Mouse (Mus musculus) liver, adult 2 months (tissue): ENCODE data around the gene Col6a1. TPM values are rescaled to one million over a fixed set of nuclear protein-coding genes. Genes with fewer than 3 reads are reported as not detected.

Experiments
- DNase-seq: peaks from one replicate; pipeline ENCODE4 v3.0.0-alpha.2; 2011; ENCODE audit warnings: low read depth, low spot score; ENCODE audit errors: extremely low read depth
- H3K27ac ChIP-seq: fragments of 200-500 bp; replicated peaks from 2 replicates; pipeline ENCODE4 v1.5.1; 2012; ENCODE audit warnings: low read depth, mild to moderate bottlenecking, control low read depth, inconsistent platforms, low read length; ENCODE audit not compliant: insufficient read depth
- H3K27me3 ChIP-seq: fragments of 200-500 bp; 2 replicates; pipeline ENCODE4 v1.6.1; 2012; ENCODE audit warnings: mild to moderate bottlenecking, moderate library complexity, low read length, inconsistent platforms; ENCODE audit not compliant: control insufficient read depth, insufficient read depth
- H3K36me3 ChIP-seq: fragments of 200-500 bp; 2 replicates; pipeline ENCODE4 v1.6.1; 2012; ENCODE audit warnings: low read length, inconsistent platforms; ENCODE audit not compliant: control insufficient read depth, insufficient read depth
- H3K4me1 ChIP-seq: fragments of 200-500 bp; 2 replicates; pipeline ENCODE4 v1.6.1; 2011; ENCODE audit warnings: low read length; ENCODE audit not compliant: control insufficient read depth, insufficient read depth
- H3K4me3 ChIP-seq: fragments of 200-500 bp; 2 replicates; pipeline ENCODE4 v1.5.1; 2011; ENCODE audit warnings: low read depth, mild to moderate bottlenecking, control low read depth, low read length, moderate library complexity; ENCODE audit not compliant: insufficient read depth
- H3K79me2 ChIP-seq: fragments of 200-500 bp; 2 replicates; pipeline ENCODE4 v1.6.1; 2012; ENCODE audit warnings: inconsistent platforms, mild to moderate bottlenecking, low read length, moderate library complexity; ENCODE audit not compliant: control insufficient read depth, insufficient read depth
- H3K9ac ChIP-seq: fragments of 200-500 bp; 2 replicates; pipeline ENCODE4 v1.6.1; 2012; ENCODE audit warnings: low read depth, mild to moderate bottlenecking, control low read depth, inconsistent platforms, low read length
- CTCF ChIP-seq: fragments of 200-500 bp; IDR thresholded peaks from 2 replicates; pipeline ENCODE4 v1.5.1; 2011; ENCODE audit warnings: low read depth, low read length, control low read depth
- POLR2A ChIP-seq: fragments of 200-500 bp; IDR thresholded peaks from 2 replicates; pipeline ENCODE4 v1.6.1; 2011; ENCODE audit warnings: low read length, control low read depth; ENCODE audit not compliant: insufficient read depth; ENCODE audit errors: extremely low read depth
- WGBS: fragments of 180-500 bp; shearing (Covaris S2); methylation state at CpG from one replicate; pipeline ENCODE4 v1.1.7; 2018; 5-methylcytosine and 5-hydroxymethylcytosine counted together
- polyA plus RNA-seq: library from polyadenylated mRNA; depleted of rRNA; stranded (reverse); fragments of >200 nt; gene quantifications from 2 replicates; pipeline ENCODE4 v1.2.3, GENCODE M21; 2012
- total RNA-seq: library from RNA; depleted of rRNA; stranded (reverse); fragments of >200 nt; gene quantifications from 2 replicates; pipeline ENCODE4 v1.2.3, GENCODE M21; 2014

The Col6a1 gene
- total and polyA plus RNA-seq, 2 experiments: 4.2 to 6.2 TPM

- 62% methylated on average over 5 of the region's 5 CpGs for WGBS
Measured at GRCm38 (mm10) chr10:76724231-76724736, 1.7 kb downstream of the Col6a1 start.

GRCm38 (mm10) chr10:76722751-76723450 lies 3.1 kb downstream of the Col6a1 start:
- no peak overlapping the region for H3K9ac ChIP-seq
- TF ChIP-seq CTCF (no peak), POLR2A (no peak)
- 91% methylated on average over 18 of the region's 18 CpGs for WGBS
- no peaks in the 10 kb centered on the region for H3K36me3 ChIP-seq
- no peak for DNase-seq
- H3K79me2 ChIP-seq: no peaks in the 10 kb centered on the region
- H3K27me3 ChIP-seq: no peaks in the 10 kb centered on the region
- H3K27ac ChIP-seq: no peak overlapping the region
- H3K4me3 ChIP-seq: no peak overlapping the region
- H3K4me1 ChIP-seq: no peaks in the 10 kb centered on the region

More at GRCm38 (mm10) chr10:76724231-76724736, 1.7 kb downstream of the Col6a1 start:
- Histone ChIP-seq H3K79me2 (no peaks in the 10 kb centered on the region), H3K4me3 (no peak overlapping the region), H3K9ac (no peak overlapping the region), H3K4me1 (no peaks in the 10 kb centered on the region), H3K36me3 (no peaks in the 10 kb centered on the region), H3K27me3 (no peaks in the 10 kb centered on the region), H3K27ac (no peak overlapping the region)
- no peak for DNase-seq
- TF ChIP-seq CTCF (no peak), POLR2A (no peak)

- Histone ChIP-seq H3K9ac (no peak overlapping the region), H3K27me3 (no peaks in the 10 kb centered on the region), H3K4me3 (no peak overlapping the region), H3K79me2 (no peaks in the 10 kb centered on the region), H3K27ac (no peak overlapping the region), H3K36me3 (no peaks in the 10 kb centered on the region), H3K4me1 (no peaks in the 10 kb centered on the region)
- 93% methylated on average over 6 of the region's 6 CpGs for WGBS
- TF ChIP-seq POLR2A (no peak), CTCF (no peak)
- no peak for DNase-seq
Measured at GRCm38 (mm10) chr10:76721746-76722145, 4.2 kb downstream of the Col6a1 start.

GRCm38 (mm10) chr10:76721216-76721615 lies 4.8 kb downstream of the Col6a1 start:
- H3K9ac ChIP-seq: no peak overlapping the region
- DNase-seq: no peak
- no peaks in the 10 kb centered on the region for H3K36me3 ChIP-seq
- H3K27ac ChIP-seq: no peak overlapping the region
- 79% methylated on average over 11 of the region's 11 CpGs for WGBS
- no peaks in the 10 kb centered on the region for H3K4me1 ChIP-seq
- H3K79me2 ChIP-seq: no peaks in the 10 kb centered on the region
- no peak for TF ChIP-seq POLR2A
- no peaks in the 10 kb centered on the region for H3K27me3 ChIP-seq
- H3K4me3 ChIP-seq: no peak overlapping the region

- Histone ChIP-seq H3K27ac (no peak overlapping the region), H3K36me3 (no peaks in the 10 kb centered on the region), H3K4me1 (no peaks in the 10 kb centered on the region), H3K79me2 (no peaks in the 10 kb centered on the region), H3K27me3 (no peaks in the 10 kb centered on the region), H3K4me3 (no peak overlapping the region), H3K9ac (no peak overlapping the region)
- no peak for TF ChIP-seq CTCF
- no peak for TF ChIP-seq POLR2A
- WGBS: 89% methylated on average over 4 of the region's 4 CpGs
- DNase-seq: no peak
Measured at GRCm38 (mm10) chr10:76717631-76718030, 8.3 kb downstream of the Col6a1 start.

GRCm38 (mm10) chr10:76717026-76717425 lies 8.9 kb downstream of the Col6a1 start:
- no peak overlapping the region for H3K4me3 ChIP-seq
- H3K79me2 ChIP-seq: no peaks in the 10 kb centered on the region
- 93% methylated on average over 7 of the region's 7 CpGs for WGBS
- TF ChIP-seq CTCF (no peak), POLR2A (no peak)
- H3K27ac ChIP-seq: no peak overlapping the region
- H3K9ac ChIP-seq: no peak overlapping the region
- no peaks in the 10 kb centered on the region for H3K4me1 ChIP-seq
- DNase-seq: no peak
- H3K36me3 ChIP-seq: no peaks in the 10 kb centered on the region
- H3K27me3 ChIP-seq: no peaks in the 10 kb centered on the region
